Mouse (Mus musculus) regulatory T cell (primary cell): ENCODE data around the gene Mypop.

ENCODE experiments used
- in situ Hi-C: fragments of 300-600 bp; cut with MboI, MseI; formaldehyde crosslinking; loops from one replicate; pipeline ENCODE4 v1.15.1; 2025; ENCODE audit warnings: high pct_unique_total_duplicates

The Mypop gene

DNA sequence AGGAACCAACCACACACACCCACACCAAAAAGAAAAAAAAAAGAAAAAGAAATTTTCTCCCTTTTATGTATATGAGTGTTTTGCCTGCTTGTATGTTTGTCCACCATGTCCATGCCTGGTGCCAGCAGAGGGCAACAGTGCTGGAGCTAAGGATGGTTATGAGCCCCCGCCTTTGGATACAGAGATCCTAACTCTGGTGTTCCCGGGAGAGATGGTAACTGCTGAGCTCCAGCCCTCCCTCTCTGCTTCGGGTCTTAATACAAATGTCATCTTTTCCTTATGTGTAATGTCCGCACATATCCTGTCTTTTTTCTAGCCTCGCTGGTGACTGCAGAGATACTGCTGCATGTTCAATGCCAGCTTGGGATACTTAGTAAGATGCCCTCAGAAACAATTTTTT is 1.1 kb upstream of the Mypop start:
- in situ Hi-C loops: no loop called here

- in situ Hi-C loops: no loop called here
These were observed 732 bp downstream of the Mypop start for GRCm38 (mm10) chr7:18991660-18992293.

DNA sequence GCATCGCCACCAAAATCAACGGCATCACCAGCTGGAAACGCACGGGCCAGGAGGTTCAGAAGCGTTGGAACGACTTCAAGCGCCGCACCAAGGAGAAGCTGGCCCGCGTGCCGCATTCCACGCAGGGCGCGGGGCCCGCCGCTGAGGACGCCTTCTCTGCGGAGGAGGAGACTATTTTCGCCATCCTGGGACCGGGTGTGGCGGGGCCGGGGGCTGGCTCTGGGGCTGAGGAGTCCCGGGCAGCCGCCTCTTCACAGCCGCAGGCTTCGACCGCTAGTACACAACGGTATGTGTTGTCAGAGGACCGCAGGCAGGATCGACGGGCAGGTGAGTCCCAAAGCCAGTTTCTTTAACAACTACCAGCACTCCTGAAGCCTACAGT is 1.2 kb downstream of the Mypop start:
- in situ Hi-C loops: no loop called here

- in situ Hi-C loops: no loop called here
These were observed 2.0 kb downstream of the Mypop start for GRCm38 (mm10) chr7:18993036-18993435.

- in situ Hi-C loops: no loop called here
These were observed 7.8 kb downstream of the Mypop start for GRCm38 (mm10) chr7:18998835-18999234.

DNA sequence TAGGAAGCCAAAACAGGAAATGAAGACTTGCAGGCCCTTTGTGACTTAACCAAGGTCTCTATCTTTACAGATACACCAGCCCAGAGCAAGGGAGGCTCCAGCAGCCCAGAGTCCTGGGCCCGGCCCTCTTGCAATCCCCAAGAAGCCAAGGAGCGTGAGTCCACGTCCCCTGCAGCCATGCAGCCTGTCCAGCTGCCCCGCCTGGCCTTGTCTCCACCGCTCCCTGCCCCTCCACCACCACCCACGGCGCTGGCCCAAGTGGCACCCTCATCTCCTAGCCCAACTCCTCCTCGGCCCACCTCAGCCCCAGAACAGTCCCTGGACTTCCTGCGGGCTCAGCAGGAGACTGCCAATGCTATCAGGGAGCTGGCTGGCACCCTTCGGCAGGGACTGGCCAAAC is 9.4 kb downstream of the Mypop start:
- in situ Hi-C loops: no loop called here

DNA sequence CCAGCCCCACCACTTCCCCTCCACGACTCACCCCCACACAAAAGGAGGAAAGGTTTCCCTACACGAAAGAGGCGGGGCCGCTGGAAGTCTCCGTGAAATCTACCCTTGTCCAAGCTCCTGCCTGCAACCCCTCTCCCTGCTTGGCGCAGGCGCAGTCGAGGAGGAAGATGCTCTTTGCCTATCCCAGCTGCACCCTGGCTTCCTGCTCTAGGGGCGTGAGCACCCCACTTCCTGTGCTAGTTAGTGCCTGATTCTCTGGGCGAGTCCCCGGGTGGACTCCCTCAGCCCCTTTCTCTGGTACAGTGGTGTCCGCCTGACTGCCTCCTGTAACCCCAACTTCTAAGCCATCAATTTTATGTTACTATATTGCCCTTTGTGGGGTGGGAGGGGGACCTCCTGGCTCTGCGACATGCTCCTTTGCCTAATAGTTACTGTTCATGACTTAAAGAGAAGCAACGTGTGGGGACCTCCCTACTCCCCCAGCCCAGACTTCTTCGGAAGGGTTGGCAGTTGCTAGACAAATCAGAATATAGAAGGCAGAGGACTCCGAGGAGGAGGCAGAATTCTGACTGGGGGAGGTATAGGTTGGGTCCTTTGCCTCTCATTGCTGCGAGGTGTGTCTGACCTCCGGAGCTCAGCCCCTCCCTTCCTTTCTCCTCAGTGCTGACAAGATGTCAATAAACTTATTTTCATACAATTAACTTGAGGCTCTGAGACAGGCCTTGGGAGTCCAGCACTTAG is 10.2 kb downstream of the Mypop start:
- in situ Hi-C loops: no loop called here

- in situ Hi-C loops: no loop called here
These were observed 10.7 kb downstream of the Mypop start for GRCm38 (mm10) chr7:19001807-19002085.

DNA sequence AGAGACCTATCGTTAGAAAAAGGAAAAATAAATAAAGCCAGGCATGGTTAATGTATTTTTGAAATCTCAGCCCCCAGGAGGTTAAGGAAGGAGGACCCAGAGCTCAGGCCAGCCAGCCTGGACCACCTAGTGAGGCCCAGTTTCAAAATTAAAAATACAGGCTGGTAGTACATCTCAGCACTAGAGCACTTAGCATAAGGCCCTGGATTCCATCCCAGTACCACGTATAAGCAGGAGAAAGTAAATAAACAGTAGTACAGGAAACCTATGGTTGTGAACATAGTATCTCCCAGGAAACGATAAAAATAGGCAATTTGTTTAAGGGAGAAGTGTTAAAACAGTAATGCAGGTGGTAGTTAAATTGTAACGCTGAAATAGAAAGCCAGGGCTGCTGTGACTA is 11.1 kb downstream of the Mypop start:
- in situ Hi-C loops: no loop called here

GRCm38 (mm10) chr7:19002848-19003498 is 11.9 kb downstream of the Mypop start:
- in situ Hi-C loops: no loop called here

DNA sequence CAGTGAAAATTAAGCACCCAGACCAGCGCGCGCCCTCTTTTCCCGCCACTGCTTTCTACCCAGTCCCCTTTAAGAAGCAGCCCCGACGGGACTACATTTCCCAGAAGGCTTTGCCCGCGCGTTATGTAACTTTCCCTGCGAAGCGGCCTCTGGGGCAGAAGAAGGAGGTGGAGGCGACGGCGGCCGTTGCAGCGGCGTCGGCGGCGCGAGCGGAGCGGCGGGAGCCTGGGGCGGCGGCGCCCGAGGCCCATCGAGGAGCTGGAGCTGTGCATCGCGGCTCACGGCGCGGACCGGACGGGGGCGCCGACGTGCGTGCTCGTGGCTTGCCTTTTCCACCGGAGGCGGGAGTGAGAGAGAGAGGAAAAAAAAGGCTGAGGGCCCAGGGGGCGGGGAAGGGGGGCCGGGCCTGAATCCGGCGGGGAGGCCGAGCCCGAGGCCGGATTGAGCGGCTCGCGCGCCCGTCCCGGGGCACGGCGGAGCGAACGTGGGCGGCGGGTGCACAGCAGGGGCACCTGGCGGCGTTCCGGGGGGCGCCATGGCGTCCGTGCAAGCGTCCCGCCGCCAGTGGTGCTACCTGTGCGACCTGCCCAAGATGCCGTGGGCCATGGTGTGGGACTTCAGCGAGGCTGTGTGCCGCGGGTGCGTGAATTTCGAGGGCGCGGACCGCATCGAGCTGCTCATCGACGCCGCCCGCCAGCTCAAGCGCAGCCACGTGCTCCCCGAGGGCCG is 13.0 kb downstream of the Mypop start, which contains the start of gene Irf2bp1:
Irf2bp1 (plus strand) TSS at position 143 of the 729 bp plus-strand sequence.
- in situ Hi-C loops: no loop called here

- in situ Hi-C loops: no loop called here
These were observed 13.6 kb downstream of the Mypop start for GRCm38 (mm10) chr7:19004631-19005079.

DNA sequence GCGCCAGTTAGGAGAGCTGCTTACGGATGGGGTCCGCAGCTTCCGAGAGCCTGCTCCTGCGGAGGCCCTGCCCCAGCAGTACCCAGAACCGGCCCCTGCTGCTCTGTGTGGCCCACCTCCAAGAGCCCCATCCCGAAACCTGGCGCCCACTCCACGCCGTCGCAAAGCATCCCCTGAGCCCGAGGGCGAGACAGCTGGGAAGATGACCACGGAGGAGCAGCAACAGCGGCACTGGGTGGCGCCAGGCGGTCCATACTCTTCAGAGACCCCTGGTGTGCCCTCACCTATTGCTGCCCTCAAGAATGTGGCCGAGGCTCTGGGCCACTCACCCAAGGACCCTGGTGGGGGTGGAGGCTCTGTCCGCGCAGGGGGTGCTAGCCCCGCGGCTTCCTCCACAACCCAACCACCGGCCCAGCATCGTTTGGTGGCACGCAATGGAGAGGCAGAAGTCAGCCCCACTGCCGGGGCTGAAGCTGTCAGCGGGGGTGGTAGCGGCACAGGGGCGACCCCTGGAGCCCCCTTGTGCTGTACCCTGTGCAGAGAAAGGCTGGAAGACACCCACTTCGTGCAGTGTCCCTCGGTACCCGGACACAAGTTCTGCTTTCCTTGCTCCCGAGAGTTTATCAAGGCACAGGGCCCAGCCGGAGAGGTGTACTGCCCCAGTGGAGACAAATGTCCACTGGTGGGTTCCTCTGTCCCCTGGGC is 14.5 kb downstream of the Mypop start:
- in situ Hi-C loops: no loop called here

- in situ Hi-C loops: no loop called here
These were observed 15.4 kb downstream of the Mypop start for GRCm38 (mm10) chr7:19006476-19006875.

- in situ Hi-C loops: no loop called here
These were observed 16.3 kb downstream of the Mypop start for GRCm38 (mm10) chr7:19007026-19007977.

GRCm38 (mm10) chr7:19010581-19010980 is 19.5 kb downstream of the Mypop start:
- in situ Hi-C loops: loop anchor here (10.0 kb wide), 1 partner anchor 686 kb away; no protein-coding TSS in a partner anchor

GRCm38 (mm10) chr7:19012025-19012621 is 21.1 kb downstream of the Mypop start:
- in situ Hi-C loops: loop anchor here (10.0 kb wide), 1 partner anchor 687 kb away; no protein-coding TSS in a partner anchor

GRCm38 (mm10) chr7:19012882-19013281 is 21.8 kb downstream of the Mypop start:
- in situ Hi-C loops: loop anchor here (10.0 kb wide), 1 partner anchor 688 kb away; no protein-coding TSS in a partner anchor

GRCm38 (mm10) chr7:19014452-19014851 is 23.4 kb downstream of the Mypop start:
- in situ Hi-C loops: loop anchor here (10.0 kb wide), 1 partner anchor 690 kb away; no protein-coding TSS in a partner anchor

DNA sequence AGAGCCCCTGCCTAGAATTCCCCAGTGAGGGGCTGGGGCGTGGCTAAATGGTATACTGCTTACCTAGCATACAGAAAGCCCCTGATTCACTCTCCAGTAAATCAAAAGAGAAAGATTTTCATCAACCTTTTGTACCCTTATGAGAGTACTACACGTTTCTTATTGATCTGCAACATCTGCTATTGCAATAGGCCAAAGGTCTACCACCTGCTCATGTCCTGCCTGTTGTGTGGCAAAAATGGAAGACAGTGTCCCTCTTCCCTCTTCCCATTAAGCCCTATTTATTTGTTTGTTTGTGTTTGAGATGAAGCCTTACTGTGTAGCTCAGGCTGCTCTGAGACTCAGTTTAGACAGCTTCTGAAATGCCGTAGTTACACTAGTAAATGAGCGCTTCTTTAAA is 25.0 kb downstream of the Mypop start:
- in situ Hi-C loops: loop anchor here (10.0 kb wide), 1 partner anchor 691 kb away; no protein-coding TSS in a partner anchor
